Mouse (Mus musculus) heart, embryonic 13.5 days (tissue): ENCODE data around the gene Chit1. TPM values are rescaled to one million over a fixed set of nuclear protein-coding genes. Genes with fewer than 3 reads are reported as not detected.

Experiments used
- polyA plus RNA-seq: library from polyadenylated mRNA; unstranded; fragments of >200 nt; fragmentation: Nextera tagmentation; extraction: Ambion mirVana; gene quantifications from 2 replicates; pipeline ENCODE4 v1.2.1, GENCODE M21; 2015

Gene Chit1
- polyA plus RNA-seq, 1 experiment from 2014 or later, result 0.75 TPM

Other genes with a start within 250 kb of the Chit1 start
- 0.32 and 0.41 TPM in 2 replicates for gene Optc, start 203.2 kb upstream of the Chit1 start, polyA plus RNA-seq
- 2.8 and 3.1 TPM in 2 replicates for gene Prelp, start 189.8 kb upstream of the Chit1 start, polyA plus RNA-seq
- 22.8 and 26.3 TPM in 2 replicates for gene Fmod, start 74.0 kb upstream of the Chit1 start, polyA plus RNA-seq
- 33.1 and 37.0 TPM in 2 replicates for gene Btg2, start 32.1 kb upstream of the Chit1 start, polyA plus RNA-seq
- 0.66 and 1.5 TPM in 2 replicates for gene Chil1, start 70.9 kb downstream of the Chit1 start, polyA plus RNA-seq
- 0.67 and 2.1 TPM in 2 replicates for gene Mybph, start 82.2 kb downstream of the Chit1 start, polyA plus RNA-seq
- gene Adora1, start 124.2 kb downstream of the Chit1 start, polyA plus RNA-seq, result 8.3 and 9.0 TPM in 2 replicates
- gene Myog, start 178.7 kb downstream of the Chit1 start, polyA plus RNA-seq, result 1.5 and 3.5 TPM in 2 replicates
- gene Ppfia4, start 221.7 kb downstream of the Chit1 start, polyA plus RNA-seq, result 10.9 and 12.6 TPM in 2 replicates